Mouse (Mus musculus) spleen, postnatal 0 days (tissue): ENCODE measurements around the gene Gnl1. TPM values are rescaled to one million over a fixed set of nuclear protein-coding genes. Genes with fewer than 3 reads are reported as not detected.

ENCODE experiments used
- microRNA counts: library from miRNA; unstranded; fragments of <30 nt; microRNA quantifications from one replicate; lab custom pipeline; 2015
- polyA plus RNA-seq: library from polyadenylated mRNA; unstranded; fragments of >200 nt; fragmentation: Nextera tagmentation; extraction: Ambion mirVana; gene quantifications from 2 replicates; pipeline ENCODE4 v1.2.1, GENCODE M21; 2015

Gnl1 gene
- polyA plus RNA-seq, result 18.4 and 21.0 TPM in 2 replicates

DNA sequence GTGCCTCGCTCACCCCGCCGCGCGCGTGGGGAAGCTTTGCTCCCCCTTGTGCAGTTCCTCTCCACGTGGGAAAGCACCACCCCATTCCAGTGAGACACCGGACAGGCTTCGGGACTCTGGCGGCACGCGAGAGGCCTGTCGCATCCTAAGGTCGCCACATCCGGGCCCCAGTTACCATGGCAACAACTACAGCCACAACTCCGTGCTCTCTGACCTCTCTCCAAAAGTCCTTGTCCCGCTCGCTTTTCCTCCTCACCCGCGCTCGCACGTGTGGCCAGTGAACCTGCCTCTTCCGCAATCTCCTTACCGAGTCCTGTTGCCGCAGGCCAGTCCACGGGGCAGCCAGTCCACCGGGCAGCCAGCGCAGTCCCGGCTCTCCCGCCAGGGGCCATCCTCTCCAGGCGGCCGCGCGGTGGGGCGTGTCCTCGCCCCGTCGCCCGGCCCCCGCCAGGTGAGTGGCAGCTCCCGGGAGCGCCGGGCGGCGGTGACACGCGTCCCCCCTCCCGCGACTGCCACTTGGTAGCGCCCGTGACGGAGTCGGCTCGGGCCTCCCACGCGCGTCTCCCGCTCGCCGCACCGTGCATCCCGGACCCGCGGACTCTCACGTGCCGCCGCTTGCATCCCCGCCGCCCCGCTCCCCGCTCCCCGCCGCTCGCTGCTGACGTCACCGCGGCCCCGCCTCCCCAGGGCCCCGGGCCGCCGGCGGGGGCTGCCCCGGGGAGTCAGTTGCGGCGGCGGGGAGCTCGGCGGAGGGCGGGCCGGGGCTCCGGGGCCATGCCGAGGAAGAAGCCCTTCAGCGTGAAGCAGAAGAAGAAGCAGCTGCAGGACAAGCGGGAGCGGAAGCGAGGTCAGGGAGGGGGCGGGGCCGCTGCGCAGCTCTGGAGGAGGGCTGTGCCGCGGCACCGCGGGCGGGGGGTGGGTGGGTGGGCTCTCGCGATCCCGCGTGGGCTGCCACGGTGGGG is at the start of gene Gnl1, which contains the start of gene Prr3:
Gene Gnl1 (plus strand): TSS at position 451 of the 962 bp plus-strand sequence.
Gene Prr3 (minus strand): TSS at position 836 of the 962 bp plus-strand sequence.

DNA sequence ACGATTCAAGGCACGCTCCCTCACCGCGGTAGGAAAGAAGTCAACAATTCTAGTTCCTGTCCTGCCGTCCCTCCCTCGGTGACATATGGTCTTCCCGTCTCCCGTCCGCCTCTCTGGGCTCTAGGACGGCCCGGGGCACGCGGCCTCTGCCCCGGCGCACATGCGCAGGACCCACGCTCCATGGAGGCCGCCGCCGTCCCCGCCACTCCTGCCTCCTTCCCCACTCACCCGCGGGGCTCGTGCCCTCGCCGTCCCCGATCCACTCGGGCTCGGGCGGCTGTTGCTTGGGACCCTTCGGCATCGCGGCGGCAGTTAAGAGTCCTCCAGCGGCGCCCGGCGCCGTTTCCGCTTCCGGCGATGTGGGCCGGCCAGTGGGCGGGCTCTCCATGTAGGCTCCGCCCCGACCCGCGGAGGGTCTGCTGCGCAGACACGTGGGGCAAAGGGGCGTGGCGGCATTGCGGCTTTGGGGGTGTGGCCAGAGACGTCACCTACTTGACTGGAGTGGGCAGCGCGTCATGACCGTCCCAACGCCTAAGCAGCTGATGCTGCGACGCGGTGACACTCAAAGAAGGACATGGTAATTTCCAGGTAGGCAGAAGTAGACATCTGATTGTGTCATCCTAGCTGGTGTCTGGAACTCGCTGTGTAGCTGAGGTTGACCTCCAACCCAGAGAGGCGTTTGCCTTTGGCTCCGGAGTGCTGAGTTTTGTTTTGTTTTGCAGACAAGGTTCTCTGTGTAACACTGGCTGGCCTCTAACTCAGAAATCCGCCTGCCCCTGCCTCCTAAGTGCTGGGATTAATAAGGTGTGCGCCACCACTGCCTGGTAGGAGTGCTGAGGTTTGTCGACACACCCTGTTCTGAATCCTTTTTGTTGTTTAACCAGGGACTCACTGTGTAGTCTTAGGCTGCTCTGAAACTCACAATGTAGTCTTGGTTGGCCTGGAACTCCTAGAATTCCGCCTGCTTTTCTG is 9.9 kb upstream of the Gnl1 start, which contains the start of gene Abcf1:
Gene Abcf1 (minus strand): TSS at position 344 of the 972 bp plus-strand sequence.

GRCm38 (mm10) chr17:36020191-36021073 is 40.8 kb downstream of the Gnl1 start, which contains the start of gene H2-T24:
Gene H2-T24, minus strand, starts transcription at chr17:36020560.

DNA sequence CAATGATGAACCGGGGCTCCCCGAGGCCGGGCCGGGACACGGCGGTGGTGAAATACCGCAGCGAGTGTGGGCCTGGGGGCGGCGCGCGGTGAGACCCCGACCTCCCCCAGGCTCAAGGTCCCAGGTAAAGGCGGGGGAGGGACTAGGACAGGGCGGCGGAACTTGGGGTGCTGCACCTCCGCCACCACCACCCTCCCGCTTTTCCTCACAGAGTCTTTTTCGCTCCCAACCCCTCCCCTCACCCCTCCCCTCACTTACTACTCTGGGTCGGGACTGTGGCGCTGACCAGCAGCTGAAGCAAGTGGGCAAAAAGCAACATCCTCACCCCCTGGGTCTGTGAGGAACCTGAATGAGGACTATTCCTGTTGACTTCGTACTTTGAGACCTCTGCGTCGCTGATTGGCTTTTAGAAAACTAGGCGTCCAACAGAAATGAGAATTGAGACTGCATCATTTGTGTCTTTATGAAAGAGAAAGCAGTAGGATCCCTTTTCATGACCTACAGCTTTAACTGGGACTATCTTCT is 52.8 kb downstream of the Gnl1 start, which contains the start of gene H2-T23:
Gene H2-T23 (minus strand): TSS at position 505 of the 525 bp plus-strand sequence.

MicroRNAs within 50 kb of the gene (microRNA counts, 519-probe panel; counts per million panel counts)
- microRNA mmu-miR-877 (lab: Ali Mortazavi, UCI), result 88.3 counts per million

Other genes starting within 250 kb of the Gnl1 start
- gene Ier3, start 158.2 kb upstream of the Gnl1 start, polyA plus RNA-seq, result 32.9 and 36.5 TPM in 2 replicates
- gene Flot1, start 156.6 kb upstream of the Gnl1 start, polyA plus RNA-seq, result 45.6 and 54.3 TPM in 2 replicates
- 563 and 593 TPM in 2 replicates for gene Tubb5, start 141.5 kb upstream of the Gnl1 start, polyA plus RNA-seq
- 6.5 and 7.6 TPM in 2 replicates for gene Mdc1, start 138.3 kb upstream of the Gnl1 start, polyA plus RNA-seq
- 38.0 and 41.2 TPM in 2 replicates for gene Nrm, start 118.5 kb upstream of the Gnl1 start, polyA plus RNA-seq
- 28.7 and 37.7 TPM in 2 replicates for gene Ppp1r18, start 114.3 kb upstream of the Gnl1 start, polyA plus RNA-seq
- 33.5 and 34.1 TPM in 2 replicates for gene Dhx16, start 100.0 kb upstream of the Gnl1 start, polyA plus RNA-seq
- gene 2310061I04Rik, start 82.4 kb upstream of the Gnl1 start, polyA plus RNA-seq, result 16.2 and 16.7 TPM in 2 replicates
- gene Atat1, start 69.8 kb upstream of the Gnl1 start, polyA plus RNA-seq, result 9.9 and 11.9 TPM in 2 replicates
- gene Mrps18b, start 63.5 kb upstream of the Gnl1 start, polyA plus RNA-seq, result 71.9 and 77.8 TPM in 2 replicates
- gene Ppp1r10, start 63.4 kb upstream of the Gnl1 start, polyA plus RNA-seq, result 17.4 and 18.4 TPM in 2 replicates
- gene Abcf1, start 10.1 kb upstream of the Gnl1 start, polyA plus RNA-seq, result 75.9 and 76.2 TPM in 2 replicates
- gene Prr3, start 385 bp downstream of the Gnl1 start, polyA plus RNA-seq, result 8.6 and 11.4 TPM in 2 replicates
- gene H2-T24, start 40.7 kb downstream of the Gnl1 start, polyA plus RNA-seq, result 9.8 and 11.7 TPM in 2 replicates
- 38.3 and 49.1 TPM in 2 replicates for gene H2-T23, start 53.0 kb downstream of the Gnl1 start, polyA plus RNA-seq
- gene H2-T22, start 62.9 kb downstream of the Gnl1 start, polyA plus RNA-seq, result 10.0 and 15.3 TPM in 2 replicates
- not detected in 2 replicates for gene Gm6034, start 63.1 kb downstream of the Gnl1 start, polyA plus RNA-seq
- gene Gm11127, start 78.5 kb downstream of the Gnl1 start, polyA plus RNA-seq, result not detected in 2 replicates
- not detected in 2 replicates for gene Gm19684, start 141.8 kb downstream of the Gnl1 start, polyA plus RNA-seq
- not detected in 2 replicates for gene Gm7030, start 149.6 kb downstream of the Gnl1 start, polyA plus RNA-seq
- not detected in 2 replicates for gene Gm8909, start 188.7 kb downstream of the Gnl1 start, polyA plus RNA-seq
- not detected in 2 replicates for gene H2-T3, start 210.4 kb downstream of the Gnl1 start, polyA plus RNA-seq